Mouse (Mus musculus) liver, embryonic 15.5 days (tissue): ENCODE data around the gene Ptprn. TPM values are rescaled to one million over a fixed set of nuclear protein-coding genes. Genes with fewer than 3 reads are reported as not detected.

Experiments used
- ATAC-seq: fragments of 200-750 bp; cut with Nextera tagmentation; 2 replicates; pipeline ENCODE4 v1.8.0; 2017; ENCODE audit warnings: moderate number of reproducible peaks, mild to moderate bottlenecking, moderate library complexity; ENCODE audit not compliant: insufficient read depth
- H3K27ac ChIP-seq: fragments of 300-500 bp; sonication (generic); replicated peaks from 2 replicates; pipeline ENCODE4 v1.5.1; 2015; ENCODE audit warnings: mild to moderate bottlenecking, inconsistent platforms
- H3K27me3 ChIP-seq: fragments of 300-500 bp; sonication (generic); 2 replicates; pipeline ENCODE4 v1.6.1; 2015; ENCODE audit warnings: mild to moderate bottlenecking, inconsistent platforms
- H3K36me3 ChIP-seq: fragments of 300-500 bp; sonication (generic); replicated peaks from 2 replicates; pipeline ENCODE4 v1.6.1; 2015; ENCODE audit warnings: moderate library complexity, mild to moderate bottlenecking, inconsistent platforms
- H3K4me1 ChIP-seq: fragments of 300-500 bp; sonication (generic); replicated peaks from 2 replicates; pipeline ENCODE4 v1.6.1; 2015; ENCODE audit warnings: inconsistent platforms
- H3K4me2 ChIP-seq: fragments of 300-500 bp; sonication (generic); 2 replicates; pipeline ENCODE4 v1.6.1; 2015; ENCODE audit warnings: moderate library complexity, mild to moderate bottlenecking, inconsistent platforms
- H3K4me3 ChIP-seq: fragments of 300-500 bp; sonication (generic); replicated peaks from 2 replicates; pipeline ENCODE4 v1.5.1; 2015; ENCODE audit warnings: mild to moderate bottlenecking, inconsistent platforms
- H3K9ac ChIP-seq: fragments of 300-500 bp; sonication (generic); 2 replicates; pipeline ENCODE4 v1.6.1; 2015; ENCODE audit warnings: moderate library complexity, mild to moderate bottlenecking, inconsistent platforms
- H3K9me3 ChIP-seq: fragments of 300-500 bp; sonication (generic); replicated peaks from 2 replicates; pipeline ENCODE4 v1.6.1; 2016; ENCODE audit warnings: inconsistent platforms
- WGBS: fragments of 180-500 bp; shearing (Covaris S2); methylation state at CpG from one replicate; pipeline ENCODE4 v1.1.7; 2015; ENCODE audit warnings: mixed read lengths; ENCODE audit not compliant: insufficient replicate concordance; 5-methylcytosine and 5-hydroxymethylcytosine counted together
- polyA plus RNA-seq: library from polyadenylated mRNA; unstranded; fragments of >200 nt; fragmentation: Nextera tagmentation; extraction: Ambion mirVana; gene quantifications from 2 replicates; pipeline ENCODE4 v1.2.1, GENCODE M21; 2015

Ptprn gene
- polyA plus RNA-seq, 1 experiment from 2014 or later: 0.13 TPM

- no peak overlapping the region for H3K4me2 ChIP-seq
- H3K27me3 ChIP-seq: peaks cover 11% of the 10 kb centered on the region
- no peak overlapping the region for H3K27ac ChIP-seq
- WGBS: 58% methylated on average over 5 of the region's 5 CpGs
- no peak overlapping the region for H3K9ac ChIP-seq
- H3K9me3 ChIP-seq: no peaks in the 10 kb centered on the region
- no peaks in the 10 kb centered on the region for H3K36me3 ChIP-seq
- no peaks in the 10 kb centered on the region for H3K4me1 ChIP-seq
- no peak overlapping the region for H3K4me3 ChIP-seq
- ATAC-seq: no peak
Measured at GRCm38 (mm10) chr1:75283017-75283416, 18.7 kb upstream of the Ptprn start.

- Histone ChIP-seq H3K27ac (no peak within 1 kb of the TSS), H3K27me3 (peaks cover 36% of the 10 kb centered on the region), H3K4me3 (no peak within 1 kb of the TSS), H3K36me3 (no peaks in the 10 kb centered on the region), H3K9ac (no peak within 1 kb of the TSS), H3K4me1 (no peaks in the 10 kb centered on the region), H3K4me2 (no peak within 1 kb of the TSS), H3K9me3 (no peaks in the 10 kb centered on the region)
- no peak for ATAC-seq
- WGBS: 8% methylated on average over 13 of the region's 13 CpGs
Measured at GRCm38 (mm10) chr1:75278228-75278627, 13.9 kb upstream of the Ptprn start, which contains the start of gene Resp18. Resp18 (minus strand) TSS chr1:75278415.

- Histone ChIP-seq H3K36me3 (no peaks in the 10 kb centered on the region), H3K4me3 (no peak overlapping the region), H3K9ac (no peak overlapping the region), H3K27ac (no peak overlapping the region), H3K9me3 (no peaks in the 10 kb centered on the region), H3K4me1 (no peaks in the 10 kb centered on the region), H3K4me2 (no peak overlapping the region), H3K27me3 (peaks cover 36% of the 10 kb centered on the region)
- no peak for ATAC-seq
- WGBS: 6% methylated on average over 23 of the region's 23 CpGs
Measured at GRCm38 (mm10) chr1:75277195-75278188, 13.2 kb upstream of the Ptprn start.

GRCm38 (mm10) chr1:75262969-75263951, 1.0 kb downstream of the Ptprn start:
- H3K27me3 ChIP-seq: peaks cover 46% of the 10 kb centered on the region
- H3K36me3 ChIP-seq: no peaks in the 10 kb centered on the region
- H3K4me2 ChIP-seq: no peak overlapping the region
- H3K9me3 ChIP-seq: no peaks in the 10 kb centered on the region
- H3K4me1 ChIP-seq: no peaks in the 10 kb centered on the region
- H3K4me3 ChIP-seq: no peak overlapping the region
- no peak overlapping the region for H3K27ac ChIP-seq
- ATAC-seq: no peak
- no peak overlapping the region for H3K9ac ChIP-seq
- WGBS: under 1% methylated on average over 40 of the region's 40 CpGs

GRCm38 (mm10) chr1:75261278-75261677, 3.0 kb downstream of the Ptprn start:
- ATAC-seq: no peak
- no peaks in the 10 kb centered on the region for H3K4me1 ChIP-seq
- no peak overlapping the region for H3K27ac ChIP-seq
- H3K9me3 ChIP-seq: no peaks in the 10 kb centered on the region
- H3K4me2 ChIP-seq: no peak overlapping the region
- peaks cover 44% of the 10 kb centered on the region for H3K27me3 ChIP-seq
- no peak overlapping the region for H3K9ac ChIP-seq
- H3K4me3 ChIP-seq: no peak overlapping the region
- no peaks in the 10 kb centered on the region for H3K36me3 ChIP-seq

- no peak overlapping the region for H3K4me3 ChIP-seq
- H3K9ac ChIP-seq: no peak overlapping the region
- H3K27ac ChIP-seq: no peak overlapping the region
- H3K9me3 ChIP-seq: no peaks in the 10 kb centered on the region
- no peak overlapping the region for H3K4me2 ChIP-seq
- 49% methylated on average over 10 of the region's 10 CpGs for WGBS
- H3K36me3 ChIP-seq: no peaks in the 10 kb centered on the region
- ATAC-seq: no peak
- H3K4me1 ChIP-seq: peaks cover 11% of the 10 kb centered on the region
- peaks cover 6% of the 10 kb centered on the region for H3K27me3 ChIP-seq
Measured at GRCm38 (mm10) chr1:75255516-75256046, 8.7 kb downstream of the Ptprn start.

- no peak for ATAC-seq
- 66% methylated on average over 8 of the region's 8 CpGs for WGBS
- H3K9ac ChIP-seq: no peak overlapping the region
- H3K4me2 ChIP-seq: no peak overlapping the region
- no peak overlapping the region for H3K4me3 ChIP-seq
- peaks cover 6% of the 10 kb centered on the region; the same call in 1 of the 2 replicates for H3K27me3 ChIP-seq
- peaks cover 11% of the 10 kb centered on the region for H3K4me1 ChIP-seq
- H3K27ac ChIP-seq: no peak overlapping the region
- H3K9me3 ChIP-seq: no peaks in the 10 kb centered on the region
- H3K36me3 ChIP-seq: no peaks in the 10 kb centered on the region
Measured at GRCm38 (mm10) chr1:75254625-75255013, 9.7 kb downstream of the Ptprn start.

GRCm38 (mm10) chr1:75253849-75254624, 10.3 kb downstream of the Ptprn start:
- Histone ChIP-seq H3K9me3 (no peaks in the 10 kb centered on the region), H3K4me2 (no peak overlapping the region), H3K36me3 (no peaks in the 10 kb centered on the region), H3K27me3 (peaks cover 6% of the 10 kb centered on the region; the same call in 1 of the 2 replicates), H3K4me1 (peaks cover 15% of the 10 kb centered on the region), H3K9ac (no peak overlapping the region), H3K27ac (no peak overlapping the region), H3K4me3 (no peak overlapping the region)
- WGBS: 56% methylated on average over 16 of the region's 16 CpGs
- no peak for ATAC-seq

- Histone ChIP-seq H3K4me1 (peaks cover 19% of the 10 kb centered on the region), H3K27me3 (peaks cover 6% of the 10 kb centered on the region; the same call in 1 of the 2 replicates), H3K27ac (no peak overlapping the region), H3K4me2 (no peak overlapping the region), H3K4me3 (no peak overlapping the region), H3K9me3 (no peaks in the 10 kb centered on the region), H3K9ac (no peak overlapping the region), H3K36me3 (no peaks in the 10 kb centered on the region)
- WGBS: 74% methylated on average over 16 of the region's 16 CpGs
- 0 out of 2 replicates have a peak, but pooled peaks have one; percentile 4 for ATAC-seq
Measured at GRCm38 (mm10) chr1:75253029-75253428, 11.3 kb downstream of the Ptprn start.

- Histone ChIP-seq H3K9ac (no peak overlapping the region), H3K4me1 (peaks cover 26% of the 10 kb centered on the region)
Measured at GRCm38 (mm10) chr1:75252308-75252707, 12.0 kb downstream of the Ptprn start.

More at GRCm38 (mm10) chr1:75252308-75252707, 12.0 kb downstream of the Ptprn start:
- H3K9me3 ChIP-seq: no peaks in the 10 kb centered on the region
- no peak overlapping the region for H3K27ac ChIP-seq
- H3K4me2 ChIP-seq: no peak overlapping the region
- no peak overlapping the region for H3K4me3 ChIP-seq
- H3K36me3 ChIP-seq: no peaks in the 10 kb centered on the region
- no peak for ATAC-seq
- peaks cover 6% of the 10 kb centered on the region; the same call in 1 of the 2 replicates for H3K27me3 ChIP-seq
- WGBS: 70% methylated on average over 13 of the region's 13 CpGs
